Mouse (Mus musculus) heart, adult 2 months (tissue): ENCODE data around the gene Atp6v0a4.

Experiments
- CTCF ChIP-seq: fragments of 200-600 bp; IDR thresholded peaks from 2 replicates; pipeline ENCODE4 v1.8.1; 2022; ENCODE audit warnings: antibody characterized with exemption, mild to moderate bottlenecking, moderate library complexity
- EP300 ChIP-seq: fragments of 200-500 bp; IDR thresholded peaks from 2 replicates; pipeline ENCODE4 v1.6.1; 2011; ENCODE audit warnings: low read depth, low read length, control low read depth; ENCODE audit not compliant: insufficient read depth
- POLR2A ChIP-seq: fragments of 200-500 bp; IDR thresholded peaks from 2 replicates; pipeline ENCODE4 v1.6.1; 2011; ENCODE audit warnings: mild to moderate bottlenecking, low read depth, low read length, control low read depth; ENCODE audit not compliant: insufficient read depth

DNA sequence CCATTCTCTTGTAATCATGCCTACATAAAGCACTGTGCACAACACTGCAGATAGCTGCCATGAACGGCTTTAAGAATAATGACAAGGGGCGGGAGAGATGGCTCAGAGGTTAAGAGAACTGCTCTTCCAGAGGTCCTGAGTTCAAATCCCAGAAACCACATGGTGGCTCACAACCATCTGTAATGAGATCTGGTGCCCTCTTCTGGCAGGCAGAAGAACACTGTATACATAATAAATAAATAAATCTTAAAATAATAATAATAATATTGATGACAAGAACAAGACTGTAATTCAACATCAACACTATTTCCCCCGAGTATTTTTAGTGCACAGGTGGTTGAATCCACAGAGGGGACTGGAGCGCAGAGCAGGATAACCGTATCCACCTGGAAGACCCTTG, 31.8 kb upstream of the Atp6v0a4 start:
- TF ChIP-seq CTCF (peak; percentile 52), POLR2A (no peak), EP300 (no peak)
